Mouse (Mus musculus) bone marrow, adult 2 months (tissue): ENCODE measurements around the gene Nfix.

Experiments used
- CTCF ChIP-seq: fragments of 200-500 bp; IDR thresholded peaks from 2 replicates; pipeline ENCODE4 v1.5.1; 2011; ENCODE audit warnings: low read length, control low read depth; ENCODE audit not compliant: control insufficient read depth, insufficient read depth
- POLR2A ChIP-seq: fragments of 200-500 bp; IDR thresholded peaks from 2 replicates; pipeline ENCODE4 v1.6.1; 2011; ENCODE audit warnings: low read depth, mild to moderate bottlenecking, control low read depth, low read length, borderline replicate concordance; ENCODE audit not compliant: control insufficient read depth

GRCm38 (mm10) chr8:84823653-84824052 is 23.5 kb upstream of the Nfix start:
- TF ChIP-seq POLR2A (no peak), CTCF (peak; percentile 95)
